Mouse (Mus musculus): ENCODE results near the gene Iqcm. TPM values are rescaled to one million over a fixed set of nuclear protein-coding genes. Genes with fewer than 3 reads are reported as not detected.

The Iqcm gene
- polyA plus RNA-seq, 2 experiments from 2014 or later: not detected

Other genes with a start within 250 kb of the Iqcm start
- gene Rasd2, start 234.8 kb upstream of the Iqcm start, polyA plus RNA-seq (2017; shearing (Covaris generic)): not detected
- gene Gm10358, start 42.1 kb upstream of the Iqcm start, polyA plus RNA-seq (2017; shearing (Covaris generic)): under 1 TPM in 1 of 2 experiments, not detected in 1; 0.31 TPM